Mouse (Mus musculus) pancreas, adult 10 weeks (tissue): ENCODE results near the gene Nipa2. TPM values are rescaled to one million over a fixed set of nuclear protein-coding genes. Genes with fewer than 3 reads are reported as not detected.

Source experiments
- polyA plus RNA-seq: library from polyadenylated mRNA; stranded (reverse); fragments of 350-450 nt; fragmentation: Illumina TruSeq; extraction: RNeasy Lipid Tissue Mini Kit (QIAGEN cat#74804); gene quantifications from one replicate; pipeline ENCODE4 v1.2.3, GENCODE M21; 2015; ENCODE audit warnings: low read depth, low replicate concordance; ENCODE audit not compliant: insufficient read depth

Gene Nipa2
- polyA plus RNA-seq: 4.6 TPM

DNA sequence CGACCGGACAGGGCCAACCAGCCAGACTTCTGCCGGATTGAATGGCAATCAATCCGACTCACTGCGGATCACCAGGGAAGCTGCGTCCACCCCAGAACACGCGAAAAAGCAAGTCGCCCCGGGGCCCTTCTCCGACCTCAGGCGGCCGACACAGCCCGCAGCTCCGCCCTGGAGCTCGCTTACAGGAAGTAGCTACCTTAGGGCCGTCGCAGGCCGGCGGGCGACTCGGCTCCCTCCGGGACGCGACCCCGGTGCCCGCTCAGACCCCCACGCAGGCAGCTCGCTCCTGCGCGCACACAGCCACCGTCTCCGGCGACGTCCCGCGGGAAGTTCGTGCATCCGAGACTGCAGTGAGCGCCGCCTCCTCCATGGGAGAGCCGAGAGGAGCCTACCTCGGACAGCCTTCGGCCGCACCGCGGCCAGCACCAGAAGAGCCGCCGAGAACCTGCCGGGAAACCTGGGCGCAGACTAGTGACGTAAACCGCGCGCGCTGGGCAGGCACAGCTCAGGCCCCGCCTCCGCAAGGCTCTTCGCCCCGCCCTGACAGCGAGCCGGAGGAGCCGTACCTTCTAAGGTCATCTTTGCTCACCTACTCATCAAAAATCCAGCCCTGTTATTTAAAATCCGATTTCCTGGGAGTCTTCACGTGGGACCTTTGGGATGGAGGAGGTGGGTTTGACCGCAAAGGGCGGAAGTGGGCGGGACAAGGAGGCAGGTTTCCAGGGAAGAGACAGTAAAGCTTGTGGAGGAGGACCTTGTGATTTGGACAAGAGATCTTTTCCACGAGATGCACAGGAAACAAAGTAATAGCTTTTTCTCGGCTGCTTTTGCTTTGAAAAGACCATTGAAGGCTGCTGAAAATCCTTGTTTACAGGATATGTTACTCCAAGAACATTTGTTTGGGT lies at the start of gene Nipa2:
Nipa2 (minus strand) TSS at position 473 of the 905 bp plus-strand sequence.

Other genes with a start within 250 kb of the Nipa2 start
- gene Siglech, start 194.3 kb downstream of the Nipa2 start, polyA plus RNA-seq: not detected
- gene Tubgcp5, start 168.3 kb downstream of the Nipa2 start, polyA plus RNA-seq: 7.3 TPM
- 9.7 TPM for gene Cyfip1, start 120.7 kb downstream of the Nipa2 start, polyA plus RNA-seq
- 1.2 TPM for gene Nipa1, start 57.5 kb upstream of the Nipa2 start, polyA plus RNA-seq
- gene Herc2, start 87.7 kb upstream of the Nipa2 start, polyA plus RNA-seq: 12.6 TPM